Mouse (Mus musculus): ENCODE measurements around the gene Cdh26.

DNA sequence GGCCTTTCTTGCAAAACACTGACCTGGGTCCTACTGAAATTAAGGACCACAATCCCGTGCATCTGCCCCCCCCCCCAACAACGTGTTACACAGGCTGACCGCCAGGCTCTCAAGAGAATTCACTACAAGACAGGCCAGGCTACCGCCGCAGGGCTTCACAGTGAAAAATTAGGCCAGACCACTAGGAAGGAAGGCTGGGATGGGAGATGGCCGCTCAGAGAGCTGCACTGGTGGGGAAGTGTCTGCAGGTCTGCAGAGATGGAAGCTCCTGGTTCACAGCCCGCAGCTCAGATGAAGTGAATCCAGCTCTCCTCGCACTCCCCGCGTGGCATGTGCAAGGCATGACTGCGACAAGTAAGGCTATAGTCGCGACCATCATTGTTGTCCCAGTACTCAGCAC is 17.2 kb upstream of the Cdh26 start:
- no peak for TF ChIP-seq CTCF (IDR thresholded peaks at IDR 0.05; ENCODE audit: extremely low read depth, insufficient read length, insufficient replicate concordance, low read depth, low read length)
- TF ChIP-seq POLR2A (IDR thresholded peaks at IDR 0.05; ENCODE audit: low read depth, low read length), result no peak
